Mouse (Mus musculus): ENCODE measurements at regions not wholly inside any gene's neighbourhood (a gene's known extent, or its start where the extent isn't known, plus 50 kb on each side); places are given as distances from the start of the nearest gene placed in this dataset.

DNA sequence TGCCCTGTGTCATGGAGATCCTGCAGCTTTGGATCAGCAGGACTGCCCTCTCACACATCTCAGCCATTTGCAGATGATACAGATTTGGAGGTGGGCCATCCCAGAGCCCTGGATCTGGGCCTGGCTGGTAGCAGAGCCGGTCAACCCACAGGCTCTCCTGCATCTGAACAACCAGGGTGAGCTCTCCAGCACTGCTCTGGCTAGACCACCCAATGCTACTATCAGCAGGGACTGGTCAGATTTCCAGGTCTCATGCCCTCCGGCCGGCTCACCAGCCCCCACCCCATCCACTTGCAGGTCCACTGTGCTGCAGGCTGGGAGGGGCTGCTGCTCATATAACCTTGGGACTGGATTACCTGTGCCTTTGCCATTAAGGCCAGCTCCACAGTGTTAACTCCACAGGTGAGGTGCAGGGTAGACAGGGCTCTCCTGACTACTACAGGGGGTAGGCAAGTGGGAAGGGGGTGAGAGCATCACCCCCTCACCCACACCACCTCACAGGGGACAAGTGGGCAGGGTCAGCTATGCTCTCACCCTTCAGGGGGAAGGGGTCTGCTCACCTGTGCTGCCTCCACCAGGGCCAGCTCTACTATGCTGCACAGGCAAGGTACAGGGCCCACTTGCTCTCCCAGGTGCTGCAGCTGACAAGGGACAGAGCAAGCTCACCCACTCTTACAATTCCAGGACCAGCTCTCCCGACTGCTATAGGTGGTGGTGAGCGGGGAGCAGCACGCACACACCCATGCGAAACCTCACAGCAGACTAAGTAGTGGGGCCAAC, 81.6 kb downstream of the Gpr65 start:
- no peak overlapping the region for H3K9ac ChIP-seq (replicated peaks; ENCODE audit: low read depth)

GRCm38 (mm10) chr12:98352401-98352800, 84.0 kb downstream of the Gpr65 start:
- Histone ChIP-seq H3K27ac (ENCODE audit: low read length) (no peak overlapping the region), H3K4me3 (ENCODE audit: low read depth, low read length) (no peak overlapping the region), H3K36me3 (ENCODE audit: insufficient read depth, low read length) (no peaks in the 10 kb centered on the region), H3K9me3 (ENCODE audit: low read length) (no peaks in the 10 kb centered on the region), H3K27me3 (replicated peaks; ENCODE audit: insufficient read depth, low read length) (no peaks in the 10 kb centered on the region), H3K4me2 (replicated peaks; ENCODE audit: low read depth, low read length) (no peak overlapping the region), H3K9ac (replicated peaks; ENCODE audit: low read depth) (no peak overlapping the region), H3K4me1 (ENCODE audit: insufficient read depth, low read depth, low read length) (no peaks in the 10 kb centered on the region)
- 88% methylated on average over 2 of the region's 2 CpGs for WGBS
- no peak for DNase-seq (ENCODE audit: low spot score)
- TF ChIP-seq CTCF (IDR thresholded peaks at IDR 0.05) = no peak
- no peak for TF ChIP-seq EP300 (IDR thresholded peaks at IDR 0.05)
- ATAC-seq = no peak

More for the DNA sequence above, 81.6 kb downstream of the Gpr65 start:
- no peak for DNase-seq (ENCODE audit: low spot score)
- H3K4me3 ChIP-seq (ENCODE audit: low read depth, low read length) = no peak overlapping the region
- H3K9me3 ChIP-seq (ENCODE audit: low read length) = no peaks in the 10 kb centered on the region
- H3K4me1 ChIP-seq (ENCODE audit: insufficient read depth, low read depth, low read length) = no peaks in the 10 kb centered on the region
- no peak for ATAC-seq
- H3K4me2 ChIP-seq (replicated peaks; ENCODE audit: low read depth, low read length) = no peak overlapping the region
- no peaks in the 10 kb centered on the region for H3K27me3 ChIP-seq (replicated peaks; ENCODE audit: insufficient read depth, low read length)
- no peaks in the 10 kb centered on the region for H3K36me3 ChIP-seq (ENCODE audit: insufficient read depth, low read length)
- no peak overlapping the region for H3K27ac ChIP-seq (ENCODE audit: low read length)
- TF ChIP-seq EP300 (IDR thresholded peaks at IDR 0.05) = no peak
- TF ChIP-seq CTCF (IDR thresholded peaks at IDR 0.05) = no peak
- 89% methylated on average over 7 of the region's 7 CpGs for WGBS

GRCm38 (mm10) chr12:98354545-98354944, 86.1 kb downstream of the Gpr65 start:
- no peaks in the 10 kb centered on the region for H3K27me3 ChIP-seq (replicated peaks; ENCODE audit: insufficient read depth, low read length)
- ATAC-seq (no peak), DNase-seq (ENCODE audit: low spot score) (no peak)
- no peak overlapping the region for H3K27ac ChIP-seq (ENCODE audit: low read length)
- TF ChIP-seq EP300 (IDR thresholded peaks at IDR 0.05) (no peak), CTCF (IDR thresholded peaks at IDR 0.05) (no peak)
- H3K36me3 ChIP-seq (ENCODE audit: insufficient read depth, low read length) = no peaks in the 10 kb centered on the region
- H3K4me2 ChIP-seq (replicated peaks; ENCODE audit: low read depth, low read length) = no peak overlapping the region
- H3K4me1 ChIP-seq (ENCODE audit: insufficient read depth, low read depth, low read length) = no peaks in the 10 kb centered on the region
- no peak overlapping the region for H3K9ac ChIP-seq (replicated peaks; ENCODE audit: low read depth)
- WGBS = 46% methylated on average over 1 of the region's 1 CpGs
- no peaks in the 10 kb centered on the region for H3K9me3 ChIP-seq (ENCODE audit: low read length)
- no peak overlapping the region for H3K4me3 ChIP-seq (ENCODE audit: low read depth, low read length)

- Histone ChIP-seq H3K9me3 (ENCODE audit: low read length) (no peaks in the 10 kb centered on the region), H3K4me1 (ENCODE audit: insufficient read depth, low read depth, low read length) (no peaks in the 10 kb centered on the region), H3K9ac (replicated peaks; ENCODE audit: low read depth) (no peak overlapping the region), H3K4me2 (replicated peaks; ENCODE audit: low read depth, low read length) (no peak overlapping the region), H3K4me3 (ENCODE audit: low read depth, low read length) (no peak overlapping the region), H3K36me3 (ENCODE audit: insufficient read depth, low read length) (no peaks in the 10 kb centered on the region), H3K27me3 (replicated peaks; ENCODE audit: insufficient read depth, low read length) (no peaks in the 10 kb centered on the region), H3K27ac (ENCODE audit: low read length) (no peak overlapping the region)
- DNase-seq (ENCODE audit: low spot score) (no peak), ATAC-seq (peak; percentile 28; the same call in 1 of the 2 replicates)
- TF ChIP-seq CTCF (IDR thresholded peaks at IDR 0.05) (no peak), EP300 (IDR thresholded peaks at IDR 0.05) (no peak)
- 34% methylated on average over 2 of the region's 2 CpGs for WGBS
Observed at GRCm38 (mm10) chr12:98367583-98367982, 99.1 kb downstream of the Gpr65 start.

GRCm38 (mm10) chr12:98370771-98371170, 102.3 kb downstream of the Gpr65 start:
- Histone ChIP-seq H3K36me3 (ENCODE audit: insufficient read depth, low read length) (no peaks in the 10 kb centered on the region), H3K4me1 (ENCODE audit: insufficient read depth, low read depth, low read length) (no peaks in the 10 kb centered on the region), H3K27ac (ENCODE audit: low read length) (no peak overlapping the region), H3K27me3 (replicated peaks; ENCODE audit: insufficient read depth, low read length) (no peaks in the 10 kb centered on the region), H3K9ac (replicated peaks; ENCODE audit: low read depth) (no peak overlapping the region), H3K4me2 (replicated peaks; ENCODE audit: low read depth, low read length) (no peak overlapping the region), H3K4me3 (ENCODE audit: low read depth, low read length) (no peak overlapping the region), H3K9me3 (ENCODE audit: low read length) (no peaks in the 10 kb centered on the region)
- TF ChIP-seq CTCF (IDR thresholded peaks at IDR 0.05) = no peak
- no peak for TF ChIP-seq EP300 (IDR thresholded peaks at IDR 0.05)
- ATAC-seq = no peak
- no peak for DNase-seq (ENCODE audit: low spot score)
- 54% methylated on average over 3 of the region's 3 CpGs for WGBS

DNA sequence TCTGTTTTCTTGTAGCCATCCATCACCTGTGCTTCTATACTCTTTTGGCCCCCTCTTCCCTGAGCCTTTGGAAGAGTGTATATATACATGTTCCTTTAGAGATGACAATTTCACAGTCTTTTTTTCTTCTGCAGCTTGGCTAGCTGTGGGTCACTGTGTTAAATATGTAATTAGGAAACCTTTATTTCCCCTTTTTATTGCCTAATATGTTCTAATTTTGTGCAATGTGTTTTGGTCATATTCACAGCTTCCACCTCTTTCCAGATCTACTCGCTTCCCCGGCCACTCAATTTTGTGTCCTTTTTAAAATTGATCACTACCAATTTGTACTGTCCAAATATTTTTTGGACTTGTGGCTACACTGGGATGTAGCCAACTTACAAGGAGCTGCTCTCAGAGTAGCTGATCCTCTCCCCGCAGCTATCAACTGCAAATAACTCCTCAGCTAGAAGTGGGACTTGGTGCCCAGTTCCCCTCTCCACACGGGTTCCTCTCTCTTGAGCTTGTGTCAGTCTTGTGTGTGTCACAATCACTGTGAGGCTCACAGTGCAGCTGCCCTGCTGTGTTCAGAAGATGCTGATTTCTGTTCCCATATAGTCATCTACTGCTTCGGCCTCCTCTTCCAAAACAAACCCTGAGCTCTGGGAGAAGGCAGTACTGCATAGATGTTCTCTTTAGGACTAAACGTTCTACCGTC, 106.9 kb downstream of the Gpr65 start:
- ATAC-seq (0 out of 2 replicates have a peak, but pooled peaks have one; percentile 35), DNase-seq (ENCODE audit: low spot score) (peak; percentile 23)
- Histone ChIP-seq H3K4me1 (ENCODE audit: insufficient read depth, low read depth, low read length) (no peaks in the 10 kb centered on the region), H3K9ac (replicated peaks; ENCODE audit: low read depth) (no peak overlapping the region), H3K4me3 (ENCODE audit: low read depth, low read length) (no peak overlapping the region), H3K36me3 (ENCODE audit: insufficient read depth, low read length) (no peaks in the 10 kb centered on the region), H3K4me2 (replicated peaks; ENCODE audit: low read depth, low read length) (no peak overlapping the region), H3K27ac (ENCODE audit: low read length) (no peak overlapping the region), H3K27me3 (replicated peaks; ENCODE audit: insufficient read depth, low read length) (no peaks in the 10 kb centered on the region), H3K9me3 (ENCODE audit: low read length) (no peaks in the 10 kb centered on the region)
- WGBS = 80% methylated on average over 7 of the region's 7 CpGs
- TF ChIP-seq EP300 (IDR thresholded peaks at IDR 0.05) = no peak
- no peak for TF ChIP-seq CTCF (IDR thresholded peaks at IDR 0.05)

Measured in lung, postnatal 0 days (tissue).